Mouse (Mus musculus): Measurements from ENCODE around the gene Foxo6. TPM values are rescaled to one million over a fixed set of nuclear protein-coding genes. Genes with fewer than 3 reads are reported as not detected.
A peak's percentile ranks its signal among the peaks of the same experiment; 100 is the strongest.

The Foxo6 gene
- total and polyA plus RNA-seq, 2 experiments from 2014 or later: 1.2 to 23.8 TPM

DNA sequence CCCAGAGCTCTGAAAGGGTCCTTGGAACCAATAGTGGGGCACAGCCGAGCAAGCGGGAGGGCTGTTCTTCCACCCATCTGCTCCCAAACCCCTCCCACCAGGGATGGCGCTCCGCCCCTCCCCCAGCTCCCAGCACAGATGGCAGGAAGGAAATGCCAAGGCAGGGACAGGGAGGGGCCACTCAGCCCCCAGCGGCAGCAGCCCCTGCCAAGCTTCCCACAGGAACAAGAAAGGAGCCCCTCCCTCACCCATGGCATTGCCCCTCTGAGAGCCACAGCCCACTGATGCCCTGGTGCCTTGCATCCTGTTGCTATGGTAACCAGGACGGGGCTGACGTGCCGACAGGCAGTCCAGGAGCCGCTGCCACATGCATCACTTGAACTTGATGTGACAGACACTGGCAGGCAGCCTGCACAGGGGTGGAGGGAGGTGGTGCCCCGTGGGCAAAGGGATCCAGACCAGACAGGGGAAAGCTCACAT lies 44.3 kb downstream of the Foxo6 start:
- Histone ChIP-seq H3K36me3 (ENCODE audit: insufficient read depth, low read length) (no peaks in the 10 kb centered on the region), H3K4me1 (ENCODE audit: insufficient read depth, low read length) (peaks cover 27% of the 10 kb centered on the region), H3K9ac (replicated peaks; ENCODE audit: low read length) (no peak overlapping the region), H3K27me3 (ENCODE audit: insufficient read depth, low read length) (no peaks in the 10 kb centered on the region), H3K4me2 (ENCODE audit: low read depth, low read length) (peak overlapping the region; percentile 31; the same call in 1 of the 2 replicates), H3K4me3 (ENCODE audit: low read length) (no peak overlapping the region), H3K9me3 (ENCODE audit: low read length) (no peaks in the 10 kb centered on the region), H3K27ac (peak overlapping the region; percentile 17; the same call in 1 of the 2 replicates)
- ATAC-seq (peak; percentile 93), DNase-seq (ENCODE audit: low spot score) (peak; percentile 95)
- WGBS: under 1% methylated on average over 10 of the region's 10 CpGs
- TF ChIP-seq CTCF (IDR thresholded peaks at IDR 0.05; ENCODE audit: low read depth): no peak

- H3K9ac ChIP-seq (replicated peaks; ENCODE audit: low read length): no peak overlapping the region
- peaks cover 24% of the 10 kb centered on the region for H3K4me1 ChIP-seq (ENCODE audit: insufficient read depth, low read length)
- no peaks in the 10 kb centered on the region for H3K9me3 ChIP-seq (ENCODE audit: low read length)
- WGBS: 45% methylated on average over 3 of the region's 3 CpGs
- TF ChIP-seq CTCF (IDR thresholded peaks at IDR 0.05; ENCODE audit: low read depth): peak; percentile 41
- no peaks in the 10 kb centered on the region for H3K36me3 ChIP-seq (ENCODE audit: insufficient read depth, low read length)
- ATAC-seq: no peak
- H3K27me3 ChIP-seq (ENCODE audit: insufficient read depth, low read length): no peaks in the 10 kb centered on the region
- H3K4me3 ChIP-seq (ENCODE audit: low read length): no peak overlapping the region
- no peak overlapping the region for H3K27ac ChIP-seq
- no peak overlapping the region for H3K4me2 ChIP-seq (ENCODE audit: low read depth, low read length)
- peak; percentile 36 for DNase-seq (ENCODE audit: low spot score)
Measured at GRCm38 (mm10) chr4:120241106-120241505, 46.0 kb downstream of the Foxo6 start.

- ATAC-seq (no peak), DNase-seq (ENCODE audit: low spot score) (peak; percentile 39)
- H3K27me3 ChIP-seq (ENCODE audit: insufficient read depth, low read length): no peaks in the 10 kb centered on the region
- H3K36me3 ChIP-seq (ENCODE audit: insufficient read depth, low read length): no peaks in the 10 kb centered on the region
- no peak overlapping the region for H3K4me3 ChIP-seq (ENCODE audit: low read length)
- H3K4me2 ChIP-seq (ENCODE audit: low read depth, low read length): no peak overlapping the region
- H3K4me1 ChIP-seq (ENCODE audit: insufficient read depth, low read length): peaks cover 24% of the 10 kb centered on the region
- TF ChIP-seq CTCF (IDR thresholded peaks at IDR 0.05; ENCODE audit: low read depth): no peak
- H3K9me3 ChIP-seq (ENCODE audit: low read length): no peaks in the 10 kb centered on the region
- no peak overlapping the region for H3K9ac ChIP-seq (replicated peaks; ENCODE audit: low read length)
- 63% methylated on average over 3 of the region's 3 CpGs for WGBS
- no peak overlapping the region for H3K27ac ChIP-seq
Measured at GRCm38 (mm10) chr4:120239419-120239818, 47.7 kb downstream of the Foxo6 start.

DNA sequence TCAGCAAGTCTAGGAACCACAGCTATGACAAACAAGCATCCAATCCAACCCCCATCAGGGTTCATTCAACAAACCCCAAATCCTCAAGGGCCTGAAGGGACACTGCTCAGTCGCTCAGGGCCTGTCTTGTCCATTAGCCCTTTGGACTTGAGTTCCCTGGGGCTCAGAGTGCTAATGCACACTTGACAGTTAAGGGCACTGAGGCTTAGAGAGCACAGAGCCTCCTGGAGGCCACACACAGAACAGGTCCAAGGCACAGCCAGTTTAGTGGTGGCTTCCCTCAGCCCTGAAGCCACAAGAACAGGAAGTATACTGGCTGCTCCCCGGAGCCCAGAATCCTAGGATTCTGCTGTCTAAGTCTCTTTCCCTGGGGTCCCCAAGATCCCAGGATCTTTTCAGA lies 53.9 kb downstream of the Foxo6 start:
- Histone ChIP-seq H3K4me3 (ENCODE audit: low read length) (no peak overlapping the region), H3K9me3 (ENCODE audit: low read length) (no peaks in the 10 kb centered on the region), H3K27ac (no peak overlapping the region), H3K4me2 (ENCODE audit: low read depth, low read length) (no peak overlapping the region), H3K9ac (replicated peaks; ENCODE audit: low read length) (no peak overlapping the region), H3K27me3 (ENCODE audit: insufficient read depth, low read length) (no peaks in the 10 kb centered on the region), H3K36me3 (ENCODE audit: insufficient read depth, low read length) (no peaks in the 10 kb centered on the region), H3K4me1 (ENCODE audit: insufficient read depth, low read length) (no peaks in the 10 kb centered on the region)
- ATAC-seq (no peak), DNase-seq (ENCODE audit: low spot score) (no peak)
- TF ChIP-seq CTCF (IDR thresholded peaks at IDR 0.05; ENCODE audit: low read depth): peak; percentile 30
- 58% methylated on average over 2 of the region's 2 CpGs for WGBS

- DNase-seq (ENCODE audit: low spot score) (no peak), ATAC-seq (no peak)
- H3K27me3 ChIP-seq (ENCODE audit: insufficient read depth, low read length): no peaks in the 10 kb centered on the region
- no peak for TF ChIP-seq CTCF (IDR thresholded peaks at IDR 0.05; ENCODE audit: low read depth)
- no peak overlapping the region for H3K9ac ChIP-seq (replicated peaks; ENCODE audit: low read length)
- no peak overlapping the region for H3K4me2 ChIP-seq (ENCODE audit: low read depth, low read length)
- 91% methylated on average over 2 of the region's 2 CpGs for WGBS
- no peak overlapping the region for H3K4me3 ChIP-seq (ENCODE audit: low read length)
- H3K9me3 ChIP-seq (ENCODE audit: low read length): no peaks in the 10 kb centered on the region
- no peak overlapping the region for H3K27ac ChIP-seq
- no peaks in the 10 kb centered on the region for H3K4me1 ChIP-seq (ENCODE audit: insufficient read depth, low read length)
- no peaks in the 10 kb centered on the region for H3K36me3 ChIP-seq (ENCODE audit: insufficient read depth, low read length)
Measured at GRCm38 (mm10) chr4:120232541-120232940, 54.6 kb downstream of the Foxo6 start.

GRCm38 (mm10) chr4:120231982-120232381 lies 55.2 kb downstream of the Foxo6 start:
- ATAC-seq (no peak), DNase-seq (ENCODE audit: low spot score) (no peak)
- H3K27ac ChIP-seq: no peak overlapping the region
- no peaks in the 10 kb centered on the region for H3K36me3 ChIP-seq (ENCODE audit: insufficient read depth, low read length)
- no peak overlapping the region for H3K4me3 ChIP-seq (ENCODE audit: low read length)
- H3K9me3 ChIP-seq (ENCODE audit: low read length): no peaks in the 10 kb centered on the region
- no peak overlapping the region for H3K9ac ChIP-seq (replicated peaks; ENCODE audit: low read length)
- TF ChIP-seq CTCF (IDR thresholded peaks at IDR 0.05; ENCODE audit: low read depth): no peak
- no peaks in the 10 kb centered on the region for H3K4me1 ChIP-seq (ENCODE audit: insufficient read depth, low read length)
- H3K4me2 ChIP-seq (ENCODE audit: low read depth, low read length): no peak overlapping the region
- WGBS: 81% methylated on average over 4 of the region's 4 CpGs
- no peaks in the 10 kb centered on the region for H3K27me3 ChIP-seq (ENCODE audit: insufficient read depth, low read length)

DNA sequence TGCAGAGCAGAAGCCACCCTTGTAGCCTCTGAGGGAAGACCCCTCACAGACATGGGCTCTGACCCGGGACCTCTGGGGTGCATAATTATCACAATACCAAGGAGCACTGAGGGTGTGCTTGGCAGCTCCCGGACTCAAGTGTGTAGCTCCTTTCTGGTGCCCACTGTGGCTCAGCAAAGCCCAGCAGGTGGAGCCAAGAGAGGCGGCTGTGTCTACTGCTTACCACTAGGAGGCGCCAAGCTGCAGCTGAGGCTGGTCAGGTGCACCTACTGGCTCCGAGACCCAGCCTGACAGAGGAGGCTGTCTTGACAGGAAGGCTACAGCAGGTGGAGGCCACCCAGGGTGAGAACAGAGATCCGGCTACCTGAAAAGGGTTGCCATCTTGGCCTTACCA lies 56.9 kb downstream of the Foxo6 start:
- 13% methylated on average over 6 of the region's 6 CpGs for WGBS
- no peak overlapping the region for H3K4me3 ChIP-seq (ENCODE audit: low read length)
- peak; percentile 98 for TF ChIP-seq CTCF (IDR thresholded peaks at IDR 0.05; ENCODE audit: low read depth)
- no peaks in the 10 kb centered on the region for H3K9me3 ChIP-seq (ENCODE audit: low read length)
- no peak overlapping the region for H3K4me2 ChIP-seq (ENCODE audit: low read depth, low read length)
- no peak overlapping the region for H3K27ac ChIP-seq
- H3K9ac ChIP-seq (replicated peaks; ENCODE audit: low read length): no peak overlapping the region
- no peaks in the 10 kb centered on the region for H3K4me1 ChIP-seq (ENCODE audit: insufficient read depth, low read length)
- no peaks in the 10 kb centered on the region for H3K36me3 ChIP-seq (ENCODE audit: insufficient read depth, low read length)
- DNase-seq (ENCODE audit: low spot score): peak; percentile 84
- H3K27me3 ChIP-seq (ENCODE audit: insufficient read depth, low read length): no peaks in the 10 kb centered on the region
- peak; percentile 46; the same call in 1 of the 2 replicates for ATAC-seq
